Mouse (Mus musculus) megakaryocyte progenitor cell, adult 5-6 weeks (primary cell): ENCODE results near the gene Myo1f. TPM values are rescaled to one million over a fixed set of nuclear protein-coding genes. Genes with fewer than 3 reads are reported as not detected.

Source experiments
- ATAC-seq: replicated peaks from 2 replicates; pipeline ENCODE4 v1.8.0; 2016; ENCODE audit warnings: mild to moderate bottlenecking, moderate TSS enrichment, inconsistent platforms; ENCODE audit not compliant: poor library complexity
- total RNA-seq, 2 experiments: library from RNA; stranded (forward) in 1 of 2; stranded (reverse) in 1 of 2; fragments of 157-497, 149-512 nt in 1 of 2; fragments of 200-1000 nt in 1 of 2; gene quantifications; 2 replicates each; pipeline versions ENCODE4 v1.2.3 to v1.2.4; 2015 to 2017

Gene Myo1f
- total RNA-seq, 2 experiments from 2014 or later: 43.0 to 121 TPM

- no peak for ATAC-seq
Observed at GRCm38 (mm10) chr17:33644068-33644467, 88.6 kb downstream of the Myo1f start.

DNA sequence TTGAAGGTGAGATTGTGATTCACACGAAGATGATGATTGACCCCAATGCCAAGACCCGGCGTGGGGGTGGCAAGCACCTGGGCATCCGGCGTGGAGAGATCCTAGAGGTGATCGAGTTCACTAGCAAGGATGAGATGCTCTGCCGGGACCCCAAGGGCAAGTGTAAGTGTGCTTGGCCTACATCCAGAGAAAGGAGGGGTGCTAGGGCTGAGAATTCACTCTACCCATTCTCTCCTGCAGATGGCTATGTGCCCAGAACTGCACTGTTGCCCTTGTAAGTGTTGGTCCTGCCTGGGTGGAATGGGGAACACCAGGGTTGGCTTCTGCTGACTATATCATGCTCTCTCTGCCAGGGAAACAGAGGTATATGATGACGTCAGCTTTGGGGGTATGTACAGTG, 89.6 kb downstream of the Myo1f start:
- no peak for ATAC-seq

DNA sequence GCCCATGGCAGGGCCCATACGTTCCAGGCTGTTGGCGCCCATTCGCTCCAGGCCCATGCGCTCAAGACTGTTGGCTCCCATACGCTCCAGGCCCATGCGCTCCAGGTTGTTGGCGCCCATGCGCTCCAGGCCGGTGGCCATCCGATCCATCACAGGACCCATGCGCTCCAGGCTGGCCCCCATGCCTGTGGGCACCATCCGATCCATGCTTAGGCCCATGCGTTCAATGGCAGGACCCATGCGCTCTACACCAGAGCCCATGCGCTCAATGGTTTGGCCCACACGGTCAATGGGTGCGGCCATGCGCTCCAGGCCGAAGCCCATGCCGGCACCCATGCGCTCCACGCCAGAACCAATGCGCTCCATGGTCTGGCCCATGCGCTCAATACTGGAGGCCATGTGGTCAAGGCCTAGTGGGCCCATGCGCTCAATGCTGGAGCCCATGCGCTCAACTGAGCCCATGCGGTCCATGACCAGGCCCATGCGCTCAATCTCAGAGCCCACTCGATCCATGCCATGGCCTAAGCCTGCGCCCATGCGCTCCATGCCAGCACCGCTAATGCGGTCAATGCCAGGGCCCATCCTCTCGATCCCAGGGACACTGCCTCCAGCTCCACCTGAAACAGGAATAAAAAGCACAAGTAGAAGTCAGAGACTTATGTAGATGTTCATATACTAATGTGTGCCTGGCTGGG, 94.4 kb downstream of the Myo1f start:
- ATAC-seq: no peak

Other genes with a start within 250 kb of the Myo1f start
- gene Zfp81, start 196.8 kb upstream of the Myo1f start, total RNA-seq (2015): 18.9 and 27.4 TPM in 2 replicates
- 11.9 and 14.5 TPM in 2 replicates for gene Zfp81, start 196.8 kb upstream of the Myo1f start, total RNA-seq (2017)
- 15.8 and 24.3 TPM in 2 replicates for gene Zfp101, start 161.1 kb upstream of the Myo1f start, total RNA-seq (2015)
- 17.3 and 54.4 TPM in 2 replicates for gene Zfp101, start 161.1 kb upstream of the Myo1f start, total RNA-seq (2017)
- gene Actl9, start 122.8 kb upstream of the Myo1f start, total RNA-seq (2015): not detected in 2 replicates
- gene Actl9, start 122.8 kb upstream of the Myo1f start, total RNA-seq (2017): not detected in 2 replicates
- gene Adamts10, start 31.5 kb upstream of the Myo1f start, total RNA-seq (2015): 13.8 and 14.0 TPM in 2 replicates
- 18.5 and 20.6 TPM in 2 replicates for gene Adamts10, start 31.5 kb upstream of the Myo1f start, total RNA-seq (2017)
- 41.4 and 48.9 TPM in 2 replicates for gene Zfp414, start 73.4 kb downstream of the Myo1f start, total RNA-seq (2015)
- 15.0 and 25.0 TPM in 2 replicates for gene Zfp414, start 73.4 kb downstream of the Myo1f start, total RNA-seq (2017)
- 39.0 and 43.7 TPM in 2 replicates for gene Pram1, start 82.3 kb downstream of the Myo1f start, total RNA-seq (2015)
- gene Pram1, start 82.3 kb downstream of the Myo1f start, total RNA-seq (2017): 10.7 and 11.1 TPM in 2 replicates
- 496 and 582 TPM in 2 replicates for gene Hnrnpm, start 131.2 kb downstream of the Myo1f start, total RNA-seq (2015)
- 298 and 344 TPM in 2 replicates for gene Hnrnpm, start 131.2 kb downstream of the Myo1f start, total RNA-seq (2017)
- gene March2, start 163.0 kb downstream of the Myo1f start, total RNA-seq (2015): 36.3 and 38.8 TPM in 2 replicates
- gene March2, start 163.0 kb downstream of the Myo1f start, total RNA-seq (2017): 22.8 and 31.4 TPM in 2 replicates
- 75.7 and 89.0 TPM in 2 replicates for gene Rab11b, start 204.8 kb downstream of the Myo1f start, total RNA-seq (2015)
- gene Rab11b, start 204.8 kb downstream of the Myo1f start, total RNA-seq (2017): 24.4 and 30.6 TPM in 2 replicates
- 7.3 and 9.2 TPM in 2 replicates for gene Angptl4, start 226.1 kb downstream of the Myo1f start, total RNA-seq (2015)
- 8.4 and 9.7 TPM in 2 replicates for gene Angptl4, start 226.1 kb downstream of the Myo1f start, total RNA-seq (2017)